Mouse (Mus musculus): Measurements from ENCODE around the gene Emilin2.

The Emilin2 gene

DNA sequence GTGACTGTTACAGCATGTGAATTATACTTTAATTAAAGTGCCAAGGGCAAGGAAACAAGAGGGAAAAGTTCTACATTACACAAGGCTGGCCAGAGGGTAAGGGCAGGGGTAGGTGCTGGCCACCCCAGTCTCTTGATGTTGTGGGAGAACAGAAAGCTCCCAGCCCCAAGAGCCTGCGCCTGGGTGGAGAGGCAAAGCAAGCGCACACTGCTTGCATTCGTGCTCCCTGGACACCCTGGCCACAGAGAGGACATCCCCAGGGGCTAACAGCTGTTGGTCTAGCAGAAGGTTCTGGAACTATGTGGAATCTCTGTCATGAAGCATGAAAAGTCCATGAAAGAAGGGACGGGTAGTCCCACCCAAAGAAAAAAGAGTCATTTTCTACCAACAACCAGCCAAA lies 5.1 kb downstream of the Emilin2 start:
- CTCF ChIA-PET: no interaction called here
- POLR2A ChIA-PET: no interaction called here

DNA sequence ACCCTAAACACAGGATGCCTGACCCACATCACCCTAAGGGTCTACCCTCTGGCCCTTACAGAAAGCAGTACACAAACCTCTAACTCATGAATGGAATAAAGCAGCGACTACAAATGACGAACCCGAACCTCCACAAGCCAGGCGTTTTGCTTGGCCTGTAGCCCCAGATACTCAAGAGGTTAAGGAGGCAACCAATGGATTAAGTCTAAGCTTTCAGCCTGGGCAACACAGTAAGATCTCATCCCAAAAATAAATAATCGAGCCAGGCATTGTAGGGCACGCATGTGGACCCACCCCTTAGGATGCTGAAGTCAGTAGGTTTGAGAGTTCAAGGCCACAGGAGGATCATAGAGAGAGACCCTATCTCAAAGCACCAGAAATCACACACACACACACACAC lies 5.7 kb downstream of the Emilin2 start:
- ChIA-PET CTCF (no interaction called here), POLR2A (no interaction called here)

DNA sequence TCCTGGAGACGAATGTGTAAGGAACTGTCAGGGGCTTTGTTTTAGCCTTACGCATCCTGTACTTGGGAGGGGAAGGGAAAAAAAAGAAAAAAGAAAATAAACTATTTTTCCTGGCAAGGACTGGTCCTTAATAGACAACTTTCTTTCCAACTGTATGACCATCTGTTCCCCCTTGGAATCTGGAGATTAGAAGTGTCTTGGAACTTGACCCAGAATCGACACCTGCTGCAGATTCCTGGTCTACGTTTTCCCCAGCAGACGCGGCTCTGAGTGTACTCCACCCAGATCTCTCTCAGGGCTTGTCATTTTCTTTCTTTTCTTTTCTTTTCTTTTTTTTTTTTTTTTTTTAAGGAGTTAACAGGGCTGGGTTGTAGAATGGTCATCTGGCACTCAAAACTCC lies 8.3 kb downstream of the Emilin2 start:
- ChIA-PET CTCF (no interaction called here), POLR2A (no interaction called here)

DNA sequence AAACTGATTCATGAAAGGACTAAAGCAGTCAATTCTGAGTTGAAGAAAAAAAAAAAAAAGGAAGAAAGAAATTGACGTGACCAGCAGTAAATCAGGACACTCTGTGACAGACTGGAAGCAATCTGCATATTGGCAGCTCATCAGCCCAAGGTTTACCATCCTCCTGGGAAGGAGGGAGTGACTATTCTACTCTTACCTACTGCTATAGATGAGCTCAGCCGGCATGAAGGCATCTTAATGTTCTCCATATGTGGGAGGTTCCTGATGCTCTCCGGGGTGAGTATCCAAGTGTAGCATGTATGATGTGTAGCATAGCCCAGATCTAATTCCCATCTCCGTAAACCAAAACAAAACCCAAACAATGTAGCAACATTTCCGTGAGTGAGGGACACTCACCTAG lies 10.4 kb downstream of the Emilin2 start:
- POLR2A ChIA-PET: no interaction called here
- CTCF ChIA-PET: interaction anchor here in 1 of 4 experiments (0.5 kb wide), 1 partner anchor 625 kb away, joined by 4 read pairs; no protein-coding TSS in a partner anchor

DNA sequence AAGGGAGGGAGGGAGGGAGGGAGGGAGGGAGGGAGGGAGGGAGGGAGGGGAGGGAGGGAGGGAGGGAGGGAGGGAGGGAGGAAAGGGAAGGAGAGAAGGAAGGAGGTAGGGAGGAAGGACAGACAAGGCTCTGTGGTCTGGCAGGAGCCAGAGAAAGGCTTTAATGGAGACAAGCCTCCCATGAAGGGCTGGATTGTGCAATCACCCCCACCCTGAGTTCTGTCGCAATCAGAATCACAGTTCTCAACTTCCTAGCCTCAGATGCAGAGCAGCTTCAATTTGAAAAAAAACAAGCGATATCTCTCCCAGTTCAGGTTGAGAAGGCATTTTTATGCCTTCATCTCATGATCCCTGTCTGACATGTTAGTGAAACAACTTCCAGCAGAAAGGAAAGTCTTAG lies 11.4 kb downstream of the Emilin2 start:
- ChIA-PET CTCF (interaction anchor here in 1 of 4 experiments (0.6 kb wide), 1 partner anchor 11 kb away, joined by 3 read pairs; the partner anchor contains the start of gene Emilin2), POLR2A (no interaction called here)

DNA sequence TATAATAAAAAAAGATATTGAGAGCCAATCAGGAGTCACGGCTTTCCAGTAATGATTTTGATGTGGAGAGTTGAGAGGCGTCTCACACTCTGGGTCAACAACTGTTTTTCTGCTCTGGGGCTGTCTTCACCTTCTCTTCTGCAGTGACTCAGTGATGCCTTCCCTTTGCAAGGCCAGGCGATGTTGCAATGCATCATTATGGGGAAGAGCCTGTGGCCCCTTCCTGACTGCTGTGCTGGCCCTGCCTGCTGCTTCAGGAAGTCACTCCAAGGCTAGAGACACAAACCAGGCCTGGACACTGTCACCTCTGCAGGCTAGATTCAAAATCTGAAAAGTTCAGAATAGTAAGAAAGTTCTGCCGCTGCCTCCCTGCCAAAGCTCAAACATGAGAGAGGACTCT lies 11.9 kb downstream of the Emilin2 start:
- ChIA-PET CTCF (interaction anchor here in 1 of 4 experiments (0.5 kb wide), 1 partner anchor 611 kb away, joined by 3 read pairs; no protein-coding TSS in a partner anchor), POLR2A (no interaction called here)

DNA sequence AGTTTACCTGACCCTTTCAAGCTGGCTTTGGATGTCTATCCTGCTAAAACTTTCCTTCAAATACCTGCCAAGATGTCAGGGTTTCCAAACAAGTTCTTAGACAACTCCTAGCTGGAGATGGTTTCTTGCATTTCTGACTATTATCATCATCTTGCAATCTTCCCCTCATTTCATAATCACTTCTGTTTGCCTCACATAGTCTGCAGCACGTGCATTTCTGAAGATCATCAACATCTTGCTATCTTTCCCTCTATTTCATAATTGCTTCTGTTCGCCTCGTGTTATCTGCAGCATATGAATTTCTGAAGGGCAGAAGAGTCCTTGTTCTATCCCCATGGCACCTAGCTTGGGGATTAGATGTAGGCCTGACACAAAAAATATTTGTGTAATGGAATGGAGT lies 17.2 kb downstream of the Emilin2 start:
- ChIA-PET POLR2A (interaction anchor here in 2 of 4 experiments (0.6 to 1.1 kb wide), 2 partner anchors 17 to 147 kb away, joined by 3 read pairs; partner anchors contain the start of gene Emilin2 (in 1 of the 2)), CTCF (no interaction called here)

DNA sequence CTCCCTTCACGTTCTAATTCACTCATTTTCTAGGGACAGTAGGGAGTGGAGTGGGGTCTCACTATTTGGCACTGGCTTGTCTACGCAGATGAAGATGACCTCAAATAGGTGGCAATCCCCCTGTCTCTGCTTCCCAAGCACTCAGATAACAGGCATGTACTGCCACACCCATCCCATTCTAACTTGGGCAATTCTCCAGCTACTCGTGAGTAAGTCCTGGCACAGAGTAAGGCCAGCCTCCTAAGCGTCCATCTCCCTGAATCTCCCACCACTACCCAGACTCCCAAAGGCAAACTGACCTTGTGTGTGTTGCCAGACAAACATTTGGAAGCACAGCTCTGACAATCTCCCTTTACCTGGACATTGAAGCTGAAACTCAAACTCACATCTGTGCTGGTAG lies 18.9 kb downstream of the Emilin2 start:
- ChIA-PET POLR2A (no interaction called here), CTCF (interaction anchor here in 1 of 4 experiments (1.0 kb wide), 1 partner anchor 68 kb away, joined by 3 read pairs; no protein-coding TSS in a partner anchor)

DNA sequence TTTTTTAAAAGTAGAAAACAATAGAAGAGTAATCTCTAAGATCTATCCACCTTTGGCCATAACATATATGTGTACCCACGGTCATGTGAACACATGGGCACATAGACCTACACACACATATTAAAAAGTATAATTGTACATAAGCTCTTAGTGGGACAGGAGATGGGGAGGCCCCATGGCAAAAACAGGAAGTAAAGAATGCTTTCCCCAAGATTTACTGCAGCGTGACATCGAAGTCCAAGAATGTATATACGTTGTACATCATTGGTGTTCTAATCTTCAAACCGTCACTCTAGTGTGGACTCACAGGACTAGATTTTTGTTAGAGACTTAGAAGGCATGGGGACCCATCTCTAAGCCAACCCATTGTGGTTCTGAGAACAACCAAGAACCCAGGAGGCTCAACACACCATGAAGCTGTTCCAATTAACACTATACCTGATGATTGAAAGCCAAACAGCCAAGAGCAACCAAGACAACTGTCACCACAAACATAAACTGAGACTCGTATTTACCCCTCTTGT lies 19.8 kb downstream of the Emilin2 start:
- CTCF ChIA-PET: interaction anchor here in 1 of 4 experiments (1.0 kb wide), 1 partner anchor 67 kb away, joined by 3 read pairs; no protein-coding TSS in a partner anchor

DNA sequence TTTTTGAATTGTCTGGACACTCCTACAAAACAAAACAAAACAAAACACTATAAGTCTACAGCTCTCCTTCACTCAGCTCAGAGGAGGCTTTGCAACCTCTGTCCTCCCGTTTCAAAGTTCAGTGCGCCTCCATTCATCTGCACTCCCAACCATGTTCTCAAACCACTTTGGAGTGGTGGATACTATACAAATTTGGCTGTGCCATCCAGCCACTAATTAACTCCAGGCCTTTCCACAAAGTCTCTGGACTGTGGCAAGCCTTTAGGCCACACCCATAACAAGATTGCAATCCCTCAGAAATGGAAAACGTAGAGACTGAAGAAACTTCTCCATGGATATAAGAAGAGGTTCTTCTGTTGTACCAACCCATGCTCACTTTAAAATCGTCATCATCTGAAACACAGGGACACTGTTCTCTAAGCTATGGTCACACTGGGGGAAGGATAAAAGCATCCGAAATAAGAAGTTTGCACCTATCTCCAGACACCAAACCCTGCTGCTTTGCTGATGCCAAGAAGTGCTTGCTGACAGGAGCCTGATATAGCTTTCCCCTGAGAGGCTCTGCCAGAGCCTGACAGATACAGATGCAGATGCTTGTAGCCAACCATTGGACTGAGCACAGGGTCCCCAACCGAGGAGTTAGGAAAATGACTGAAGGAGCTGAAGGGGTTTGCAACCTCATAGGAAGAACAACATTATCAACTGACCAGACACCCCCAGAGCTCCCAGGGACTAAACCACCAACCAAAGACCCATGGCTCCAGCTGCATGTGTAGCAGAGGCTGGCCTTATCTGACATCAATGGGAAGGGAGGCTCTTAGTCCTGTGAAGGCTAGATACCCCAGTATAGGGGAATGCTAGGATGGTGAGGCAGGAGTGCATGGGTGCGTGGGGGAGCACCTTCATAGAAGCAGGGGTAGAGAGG lies 21.0 kb downstream of the Emilin2 start:
- POLR2A ChIA-PET: interaction anchor here in 1 of 4 experiments (0.6 kb wide), 1 partner anchor 310 kb away, joined by 3 read pairs; no protein-coding TSS in a partner anchor

More for the DNA sequence above, 19.8 kb downstream of the Emilin2 start:
- POLR2A ChIA-PET: no interaction called here

DNA sequence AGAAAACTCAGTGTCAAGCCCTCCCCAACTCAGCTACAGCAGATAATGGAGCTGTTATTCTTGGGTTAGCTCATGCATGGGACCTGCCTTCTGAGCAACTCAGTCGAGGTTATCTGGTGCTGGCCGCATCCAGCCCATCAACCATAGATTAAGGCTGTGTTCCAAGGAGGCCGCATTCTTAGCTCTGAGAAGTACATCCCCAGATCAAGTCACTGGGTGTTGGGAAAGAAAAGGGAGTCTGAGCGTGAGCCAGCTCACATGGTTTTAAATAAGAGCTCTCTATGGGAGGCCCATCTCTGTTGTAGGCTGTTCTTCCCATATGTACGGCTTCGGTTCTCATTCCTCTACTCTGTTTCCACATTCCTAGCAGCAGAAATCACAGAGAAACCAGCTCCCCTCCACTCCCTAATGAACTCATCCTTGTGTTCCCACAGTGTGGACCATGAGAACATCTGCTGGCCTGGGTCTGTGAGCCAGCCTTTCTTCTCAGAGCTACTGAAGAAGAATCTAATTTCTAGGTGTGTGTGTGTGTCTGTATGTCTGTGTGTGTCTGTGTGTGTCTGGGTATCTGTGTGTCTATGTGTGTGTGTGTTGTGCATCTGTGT lies 22.1 kb downstream of the Emilin2 start:
- ChIA-PET POLR2A (interaction anchor here in 1 of 4 experiments (0.6 kb wide), 1 partner anchor 308 kb away, joined by 3 read pairs; no protein-coding TSS in a partner anchor), CTCF (interaction anchor here in 2 of 4 experiments (0.6 to 1.1 kb wide), 2 partner anchors 35 kb away, joined by 3 to 4 read pairs; no protein-coding TSS in a partner anchor)

More for the DNA sequence above, 21.0 kb downstream of the Emilin2 start:
- CTCF ChIA-PET: interaction anchor here in 2 of 4 experiments (0.5 to 0.6 kb wide), 2 partner anchors 28 to 189 kb away, joined by 5 to 10 read pairs; no protein-coding TSS in a partner anchor

DNA sequence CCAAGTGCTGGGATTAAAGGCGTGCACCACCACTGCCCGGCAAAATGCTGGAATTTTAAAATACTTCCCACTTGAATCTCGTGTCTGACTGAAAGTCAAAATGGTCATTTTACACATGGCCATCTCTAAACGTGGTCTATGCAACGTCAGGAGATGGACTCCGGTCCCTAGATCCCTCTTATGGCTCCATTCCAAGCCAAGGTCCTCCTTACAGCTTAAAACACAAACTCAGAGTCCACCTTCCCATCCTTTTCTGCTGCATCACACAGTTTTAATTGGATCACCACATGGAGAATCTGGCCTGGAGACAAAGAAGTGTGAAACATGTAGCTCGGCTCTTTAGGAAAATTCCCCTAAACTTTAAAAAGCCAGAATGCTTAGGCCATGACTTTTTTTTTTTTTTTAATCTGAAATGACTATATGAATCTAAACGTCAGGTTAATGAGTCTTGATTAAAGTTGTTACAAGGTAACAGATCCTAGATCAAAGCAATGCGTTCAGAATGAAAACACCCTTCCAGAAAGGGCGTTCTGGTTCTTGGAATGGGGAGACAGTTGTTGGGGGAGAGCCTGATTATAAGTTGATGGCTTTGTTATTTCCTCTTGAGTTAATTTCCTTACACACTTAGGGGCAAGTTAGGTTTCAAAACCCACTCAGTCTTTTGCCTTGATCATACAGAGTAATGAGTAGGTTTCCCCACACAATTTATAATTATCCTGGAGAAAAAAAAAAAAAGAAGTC lies 22.8 kb downstream of the Emilin2 start:
- CTCF ChIA-PET: interaction anchor here in 2 of 4 experiments (0.6 to 1.1 kb wide), 2 partner anchors 35 to 163 kb away, joined by 3 to 4 read pairs; no protein-coding TSS in a partner anchor
- POLR2A ChIA-PET: no interaction called here

DNA sequence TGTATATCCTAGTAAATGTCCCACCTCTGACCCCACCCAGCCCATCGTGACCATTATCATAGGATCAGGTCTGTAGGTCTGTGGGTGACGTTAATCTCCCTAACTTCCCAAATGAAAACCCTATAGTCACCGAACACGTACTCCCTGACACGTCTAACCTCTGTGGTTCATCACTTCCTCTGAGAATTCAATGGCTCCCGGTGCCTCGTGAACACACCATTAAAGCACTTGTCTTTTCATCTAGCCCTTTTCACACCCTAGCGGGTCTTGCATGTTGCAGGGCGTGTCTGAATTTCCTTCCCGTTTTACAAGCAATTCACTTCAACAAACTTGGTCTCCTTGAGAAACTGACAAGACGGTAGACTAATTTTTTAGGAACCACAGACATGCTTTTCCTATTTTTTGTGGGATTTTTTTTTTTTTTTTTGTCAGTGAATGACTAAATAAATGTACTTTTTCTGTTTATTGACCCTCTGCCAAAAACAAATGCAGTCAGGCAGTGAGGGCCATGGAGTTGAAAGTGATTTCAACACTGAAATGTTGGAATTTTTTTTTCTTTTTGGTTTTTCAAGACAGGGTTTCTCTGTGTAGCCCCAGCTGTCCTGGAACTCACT lies 23.5 kb downstream of the Emilin2 start:
- ChIA-PET POLR2A (no interaction called here), CTCF (interaction anchor here in 2 of 4 experiments (0.6 to 1.1 kb wide), 2 partner anchors 34 to 164 kb away, joined by 3 to 4 read pairs; no protein-coding TSS in a partner anchor)

DNA sequence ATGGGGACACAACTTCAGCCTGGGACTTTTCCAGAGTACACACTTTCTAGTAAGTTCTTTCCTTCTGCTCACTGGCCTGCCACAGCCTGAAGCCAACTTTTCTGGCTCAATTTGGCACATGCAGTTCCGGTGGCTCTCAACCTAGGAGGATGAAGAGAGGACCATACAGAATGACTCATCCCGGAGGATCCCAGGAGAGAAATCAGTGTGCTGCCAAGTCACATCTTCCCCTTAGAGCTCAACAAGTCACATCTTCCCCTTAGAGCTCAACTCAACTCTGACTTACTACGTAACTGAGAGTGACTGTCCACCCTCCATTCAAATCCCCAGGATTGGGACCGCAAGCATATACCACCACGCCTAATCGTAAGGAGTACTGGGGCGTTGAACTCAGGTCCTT lies 24.2 kb downstream of the Emilin2 start:
- ChIA-PET POLR2A (no interaction called here), CTCF (no interaction called here)

DNA sequence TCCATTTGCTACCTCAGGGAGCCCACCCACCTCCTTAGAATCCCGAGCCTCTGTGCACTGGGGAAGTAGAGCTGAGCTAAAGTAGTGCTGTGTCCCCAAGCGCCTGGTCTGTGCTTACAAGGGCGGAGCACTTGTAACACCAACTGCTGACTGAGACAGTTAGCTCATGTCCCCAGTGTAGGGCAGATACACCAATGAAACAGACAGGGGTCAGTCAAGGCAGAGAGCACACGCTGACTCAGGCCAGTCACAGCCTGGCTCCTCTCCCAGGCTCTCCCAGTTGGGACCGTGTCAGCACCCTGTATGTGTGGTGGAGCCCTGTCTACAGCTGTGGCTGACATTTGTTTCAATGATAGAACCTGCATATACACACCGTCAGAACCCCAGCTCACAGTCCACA lies 25.8 kb downstream of the Emilin2 start:
- ChIA-PET CTCF (interaction anchor here in 2 of 4 experiments (0.6 to 1.2 kb wide), 2 partner anchors 31 to 1785 kb away, joined by 3 to 5 read pairs; no protein-coding TSS in a partner anchor), POLR2A (no interaction called here)

DNA sequence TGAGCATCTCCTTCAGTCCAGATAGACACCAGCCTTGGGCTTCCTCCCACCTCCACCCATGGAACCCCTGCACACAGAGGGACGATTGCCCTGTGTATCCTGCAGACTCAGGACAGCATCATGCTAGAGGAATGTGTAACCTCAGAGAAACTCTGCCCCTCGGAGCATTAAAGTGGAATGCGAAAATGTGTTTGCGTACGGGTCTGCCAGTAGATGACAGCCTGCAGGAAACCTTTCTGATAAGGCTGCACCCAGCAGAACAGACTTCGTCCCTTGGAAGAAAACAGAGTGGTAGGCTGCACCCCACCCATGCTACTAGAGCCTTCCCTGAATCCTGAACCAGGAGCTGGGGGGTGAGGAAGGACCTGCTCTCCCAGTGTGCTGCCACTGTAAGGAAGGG lies 26.9 kb downstream of the Emilin2 start:
- CTCF ChIA-PET: no interaction called here

DNA sequence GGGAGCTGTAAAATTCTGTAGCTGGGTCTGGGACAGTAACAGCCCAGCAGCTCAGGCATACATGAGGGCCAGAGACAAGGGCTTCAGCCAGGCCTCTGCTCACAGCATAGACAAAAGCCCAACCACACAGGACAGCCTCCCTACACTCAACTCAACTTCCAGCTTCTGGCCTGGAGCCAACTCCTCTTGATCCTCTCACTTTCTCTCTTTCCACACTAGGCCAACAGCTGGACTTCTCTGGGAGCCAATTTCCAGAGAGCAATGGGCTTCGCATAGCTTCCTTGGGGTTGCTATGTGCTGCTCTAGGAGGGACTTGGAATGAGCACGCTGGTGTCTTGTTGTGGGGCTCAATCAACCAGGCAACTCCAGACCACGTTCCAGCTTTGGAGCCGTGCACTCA lies 28.5 kb downstream of the Emilin2 start:
- CTCF ChIA-PET: interaction anchor here in 1 of 4 experiments (0.6 kb wide), 2 partner anchors 220 to 388 kb away, joined by 3 to 4 read pairs; no protein-coding TSS in a partner anchor
- POLR2A ChIA-PET: no interaction called here

More for the DNA sequence above, 26.9 kb downstream of the Emilin2 start:
- POLR2A ChIA-PET: no interaction called here

DNA sequence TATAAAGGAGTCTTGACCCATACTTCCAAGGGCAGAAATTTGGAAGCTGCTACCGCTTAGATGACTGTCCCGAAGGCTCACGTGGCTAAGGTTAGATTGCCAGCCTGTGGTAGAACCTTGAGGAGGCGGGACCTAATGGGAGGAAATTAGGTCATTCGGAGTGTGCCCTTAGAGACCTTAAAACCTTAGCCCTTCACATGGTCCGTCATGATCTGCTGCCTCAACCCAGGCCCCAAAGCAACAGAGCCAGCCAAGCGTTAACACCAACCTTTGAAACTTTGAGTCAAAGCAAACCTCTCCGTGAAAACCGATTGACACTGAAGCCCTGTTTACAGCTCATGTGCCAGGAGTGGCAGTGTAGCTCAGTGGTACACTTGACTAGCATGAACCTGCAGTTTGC lies 29.1 kb downstream of the Emilin2 start:
- CTCF ChIA-PET: interaction anchor here in 1 of 4 experiments (0.6 to 0.7 kb wide), 2 partner anchors 477 to 959 kb away, joined by 3 read pairs; no protein-coding TSS in a partner anchor
- POLR2A ChIA-PET: no interaction called here
